Mouse (Mus musculus) stomach, embryonic 14.5 days (tissue): ENCODE measurements around the gene Igsf6. TPM values are rescaled to one million over a fixed set of nuclear protein-coding genes. Genes with fewer than 3 reads are reported as not detected.

Source experiments
- ATAC-seq: fragments of 200-750 bp; cut with Nextera tagmentation; 2 replicates; pipeline ENCODE4 v1.8.0; 2017; ENCODE audit warnings: low read depth, moderate TSS enrichment; ENCODE audit not compliant: insufficient number of reproducible peaks, insufficient read depth, low FRiP score
- H3K27ac ChIP-seq: fragments of 300-500 bp; sonication (generic); 2 replicates; pipeline ENCODE4 v1.5.1; 2014; ENCODE audit warnings: mild to moderate bottlenecking, low read length, moderate library complexity, mixed read lengths
- H3K27me3 ChIP-seq: fragments of 300-500 bp; sonication (generic); 2 replicates; pipeline ENCODE4 v1.6.1; 2014; ENCODE audit warnings: low read length, control low read depth, mixed read lengths; ENCODE audit not compliant: control insufficient read depth, insufficient read depth
- H3K36me3 ChIP-seq: fragments of 300-500 bp; sonication (generic); 2 replicates; pipeline ENCODE4 v1.6.1; 2014; ENCODE audit warnings: mild to moderate bottlenecking, control low read depth, low read length, moderate library complexity, mixed read lengths; ENCODE audit not compliant: control insufficient read depth, insufficient read depth
- H3K4me1 ChIP-seq: fragments of 300-500 bp; sonication (generic); 2 replicates; pipeline ENCODE4 v1.6.1; 2014; ENCODE audit warnings: low read length, control low read depth, mixed read lengths; ENCODE audit not compliant: control insufficient read depth, insufficient read depth
- H3K4me2 ChIP-seq: fragments of 300-500 bp; sonication (generic); replicated peaks from 2 replicates; pipeline ENCODE4 v1.6.1; 2014; ENCODE audit warnings: low read depth, low read length, control low read depth
- H3K4me3 ChIP-seq: fragments of 300-500 bp; sonication (generic); 2 replicates; pipeline ENCODE4 v1.5.1; 2014; ENCODE audit warnings: low read depth, low read length, control low read depth
- H3K9ac ChIP-seq: fragments of 300-500 bp; sonication (generic); replicated peaks from 2 replicates; pipeline ENCODE4 v1.6.1; 2014; ENCODE audit warnings: low read depth, mild to moderate bottlenecking, control low read depth, low read length, moderate library complexity, mixed read lengths
- H3K9me3 ChIP-seq: fragments of 300-500 bp; sonication (generic); 2 replicates; pipeline ENCODE4 v1.6.1; 2016; ENCODE audit warnings: low read depth, low read length, control low read depth; ENCODE audit not compliant: control insufficient read depth
- WGBS: fragments of 180-500 bp; shearing (Covaris S2); extraction: QIAGEN DNeasy Blood & Tissue Kit; methylation state at CpG from one replicate; pipeline ENCODE4 v1.1.7; 2014; 5-methylcytosine and 5-hydroxymethylcytosine counted together
- polyA plus RNA-seq: library from polyadenylated mRNA; unstranded; fragments of >200 nt; fragmentation: Nextera tagmentation; extraction: Ambion mirVana; gene quantifications from 2 replicates; pipeline ENCODE4 v1.2.1, GENCODE M21; 2014

Gene Igsf6
- polyA plus RNA-seq, 1 experiment from 2014 or later, result 1.7 TPM

- Histone ChIP-seq H3K36me3 (peaks cover 6% of the 10 kb centered on the region; the same call in 1 of the 2 replicates), H3K9me3 (no peaks in the 10 kb centered on the region), H3K9ac (no peak overlapping the region), H3K27ac (no peak overlapping the region), H3K4me1 (peaks cover 8% of the 10 kb centered on the region), H3K4me2 (no peak overlapping the region), H3K4me3 (no peak overlapping the region), H3K27me3 (no peaks in the 10 kb centered on the region)
- ATAC-seq, result no peak
- 81% methylated on average over 1 of the region's 1 CpGs for WGBS
Measured at GRCm38 (mm10) chr7:121044251-121044650, 30.1 kb downstream of the Igsf6 start.

GRCm38 (mm10) chr7:121043510-121043909 is 30.9 kb downstream of the Igsf6 start:
- H3K4me2 ChIP-seq, result no peak overlapping the region

GRCm38 (mm10) chr7:121043004-121043403 is 31.4 kb downstream of the Igsf6 start:
- Histone ChIP-seq H3K36me3 (no peaks in the 10 kb centered on the region), H3K9me3 (no peaks in the 10 kb centered on the region), H3K27ac (no peak overlapping the region), H3K4me1 (peaks cover 9% of the 10 kb centered on the region), H3K27me3 (no peaks in the 10 kb centered on the region), H3K9ac (no peak overlapping the region), H3K4me3 (no peak overlapping the region), H3K4me2 (no peak overlapping the region)
- WGBS, result 92% methylated on average over 3 of the region's 3 CpGs
- ATAC-seq, result no peak

More at GRCm38 (mm10) chr7:121043510-121043909, 30.9 kb downstream of the Igsf6 start:
- H3K4me1 ChIP-seq, result peaks cover 8% of the 10 kb centered on the region
- peaks cover 4% of the 10 kb centered on the region; the same call in 1 of the 2 replicates for H3K36me3 ChIP-seq
- H3K4me3 ChIP-seq, result no peak overlapping the region
- ATAC-seq, result no peak
- no peaks in the 10 kb centered on the region for H3K9me3 ChIP-seq
- no peak overlapping the region for H3K27ac ChIP-seq
- H3K27me3 ChIP-seq, result no peaks in the 10 kb centered on the region
- no peak overlapping the region for H3K9ac ChIP-seq
- 92% methylated on average over 1 of the region's 1 CpGs for WGBS

- H3K36me3 ChIP-seq, result no peaks in the 10 kb centered on the region
- no peak overlapping the region for H3K4me2 ChIP-seq
- ATAC-seq, result no peak
- no peak overlapping the region for H3K9ac ChIP-seq
- H3K27ac ChIP-seq, result no peak overlapping the region
- WGBS, result 48% methylated on average over 1 of the region's 1 CpGs
- H3K9me3 ChIP-seq, result no peaks in the 10 kb centered on the region
- no peak overlapping the region for H3K4me3 ChIP-seq
- peaks cover 14% of the 10 kb centered on the region for H3K4me1 ChIP-seq
- H3K27me3 ChIP-seq, result no peaks in the 10 kb centered on the region
Measured at GRCm38 (mm10) chr7:121041989-121042388, 32.4 kb downstream of the Igsf6 start.

- Histone ChIP-seq H3K9me3 (no peaks in the 10 kb centered on the region), H3K27ac (no peak overlapping the region), H3K4me3 (no peak overlapping the region), H3K4me2 (no peak overlapping the region), H3K4me1 (peaks cover 21% of the 10 kb centered on the region), H3K27me3 (no peaks in the 10 kb centered on the region), H3K9ac (no peak overlapping the region), H3K36me3 (no peaks in the 10 kb centered on the region)
- no peak for ATAC-seq
- 80% methylated on average over 4 of the region's 4 CpGs for WGBS
Measured at GRCm38 (mm10) chr7:121040595-121040994, 33.8 kb downstream of the Igsf6 start.

- Histone ChIP-seq H3K9ac (peak overlapping the region; percentile 100), H3K4me3 (peak overlapping the region; percentile 95), H3K4me1 (peaks cover 21% of the 10 kb centered on the region; the same call in 1 of the 2 replicates), H3K36me3 (no peaks in the 10 kb centered on the region), H3K27me3 (no peaks in the 10 kb centered on the region), H3K9me3 (no peaks in the 10 kb centered on the region), H3K4me2 (peak overlapping the region; percentile 83), H3K27ac (peak overlapping the region; percentile 97)
- peak; percentile 19; the same call in 1 of the 2 replicates for ATAC-seq
- under 1% methylated on average over 24 of the region's 24 CpGs for WGBS
Measured at GRCm38 (mm10) chr7:121035161-121035721, 39.1 kb downstream of the Igsf6 start.

GRCm38 (mm10) chr7:121034701-121035141 is 39.7 kb downstream of the Igsf6 start:
- peak overlapping the region; percentile 95 for H3K4me3 ChIP-seq
- WGBS, result under 1% methylated on average over 58 of the region's 63 CpGs
- no peaks in the 10 kb centered on the region for H3K27me3 ChIP-seq

GRCm38 (mm10) chr7:121033856-121034652 is 40.3 kb downstream of the Igsf6 start, which contains the start of gene Mettl9:
Mettl9 (plus strand) TSS chr7:121034445.
- H3K4me2 ChIP-seq, result peak within 1 kb of the TSS; percentile 83
- peak; percentile 96 for ATAC-seq
- peaks cover 18% of the 10 kb centered on the region; the same call in 1 of the 2 replicates for H3K4me1 ChIP-seq
- peak within 1 kb of the TSS; percentile 97 for H3K27ac ChIP-seq
- WGBS, result 4% methylated on average over 30 of the region's 43 CpGs
- H3K9me3 ChIP-seq, result no peaks in the 10 kb centered on the region
- H3K9ac ChIP-seq, result peak within 1 kb of the TSS; percentile 100
- no peaks in the 10 kb centered on the region for H3K27me3 ChIP-seq
- no peaks in the 10 kb centered on the region for H3K36me3 ChIP-seq
- peak within 1 kb of the TSS; percentile 95 for H3K4me3 ChIP-seq

More at GRCm38 (mm10) chr7:121034701-121035141, 39.7 kb downstream of the Igsf6 start:
- Histone ChIP-seq H3K4me1 (peaks cover 18% of the 10 kb centered on the region; the same call in 1 of the 2 replicates), H3K9ac (peak overlapping the region; percentile 100), H3K27ac (peak overlapping the region; percentile 97), H3K9me3 (no peaks in the 10 kb centered on the region), H3K4me2 (peak overlapping the region; percentile 83; the same call in 1 of the 2 replicates), H3K36me3 (no peaks in the 10 kb centered on the region)
- ATAC-seq, result peak; percentile 80
